Mouse (Mus musculus) intestine, embryonic 14.5 days (tissue): ENCODE results near the gene Cops3. TPM values are rescaled to one million over a fixed set of nuclear protein-coding genes. Genes with fewer than 3 reads are reported as not detected.
A peak's percentile ranks its signal among the peaks of the same experiment; 100 is the strongest.

Source experiments
- ATAC-seq: fragments of 200-750 bp; cut with Nextera tagmentation; replicated peaks from 2 replicates; pipeline ENCODE4 v1.8.0; 2017; ENCODE audit warnings: low read depth, moderate number of reproducible peaks, moderate TSS enrichment, moderate library complexity; ENCODE audit not compliant: low FRiP score, low TSS enrichment
- DNase-seq: peaks from one replicate; pipeline ENCODE4 v3.0.0-alpha.2; 2018; ENCODE audit warnings: low spot score
- H3K27ac ChIP-seq: fragments of 300-500 bp; sonication (generic); 2 replicates; pipeline ENCODE4 v1.5.1; 2014; ENCODE audit warnings: low read depth, mild to moderate bottlenecking, control low read depth
- H3K27me3 ChIP-seq: fragments of 300-500 bp; sonication (generic); replicated peaks from 2 replicates; pipeline ENCODE4 v1.6.1; 2014; ENCODE audit warnings: low read length, control low read depth; ENCODE audit not compliant: control insufficient read depth, insufficient read depth
- H3K36me3 ChIP-seq: fragments of 300-500 bp; sonication (generic); 2 replicates; pipeline ENCODE4 v1.6.1; 2014; ENCODE audit warnings: low read length, control low read depth; ENCODE audit not compliant: control insufficient read depth, insufficient read depth
- H3K4me1 ChIP-seq: fragments of 300-500 bp; sonication (generic); replicated peaks from 2 replicates; pipeline ENCODE4 v1.6.1; 2014; ENCODE audit warnings: low read length, control low read depth, mixed read lengths; ENCODE audit not compliant: control insufficient read depth, insufficient read depth
- H3K4me2 ChIP-seq: fragments of 300-500 bp; sonication (generic); 2 replicates; pipeline ENCODE4 v1.6.1; 2014; ENCODE audit warnings: low read length
- H3K4me3 ChIP-seq: fragments of 300-500 bp; sonication (generic); 2 replicates; pipeline ENCODE4 v1.5.1; 2014; ENCODE audit warnings: low read depth, low read length, control low read depth, mixed read lengths
- H3K9ac ChIP-seq: fragments of 300-500 bp; sonication (generic); 2 replicates; pipeline ENCODE4 v1.6.1; 2014; ENCODE audit warnings: mild to moderate bottlenecking, low read length
- H3K9me3 ChIP-seq: fragments of 300-500 bp; sonication (generic); 2 replicates; pipeline ENCODE4 v1.6.1; 2016; ENCODE audit warnings: low read length, control low read depth; ENCODE audit not compliant: control insufficient read depth
- WGBS: fragments of 180-500 bp; shearing (Covaris S2); extraction: QIAGEN DNeasy Blood & Tissue Kit; methylation state at CpG from one replicate; pipeline ENCODE4 v1.1.7; 2014; 5-methylcytosine and 5-hydroxymethylcytosine counted together
- polyA plus RNA-seq: library from polyadenylated mRNA; unstranded; fragments of >200 nt; fragmentation: Nextera tagmentation; extraction: Ambion mirVana; gene quantifications from 2 replicates; pipeline ENCODE4 v1.2.1, GENCODE M21; 2014

Cops3 gene
- polyA plus RNA-seq, 1 experiment from 2014 or later = 206 TPM

- no peaks in the 10 kb centered on the region for H3K9me3 ChIP-seq
- WGBS = 94% methylated on average over 6 of the region's 6 CpGs
- no peak for DNase-seq
These were observed 46.2 kb downstream of the Cops3 start for GRCm38 (mm10) chr11:59793390-59793789.

GRCm38 (mm10) chr11:59789311-59789710 is 50.3 kb downstream of the Cops3 start:
- Histone ChIP-seq H3K27ac (no peak overlapping the region), H3K27me3 (no peaks in the 10 kb centered on the region), H3K9ac (no peak overlapping the region), H3K9me3 (no peaks in the 10 kb centered on the region), H3K4me3 (no peak overlapping the region), H3K4me2 (no peak overlapping the region), H3K4me1 (0 out of 2 replicates have a peak, but pooled peaks cover 7% of the 10 kb centered on the region), H3K36me3 (peaks cover 34% of the 10 kb centered on the region)
- DNase-seq (no peak), ATAC-seq (no peak)
- WGBS = 87% methylated on average over 1 of the region's 1 CpGs

More at GRCm38 (mm10) chr11:59793390-59793789, 46.2 kb downstream of the Cops3 start:
- no peak overlapping the region for H3K4me2 ChIP-seq
- H3K4me3 ChIP-seq = no peak overlapping the region
- ATAC-seq = no peak
- no peaks in the 10 kb centered on the region for H3K4me1 ChIP-seq
- peaks cover 74% of the 10 kb centered on the region for H3K36me3 ChIP-seq
- no peaks in the 10 kb centered on the region for H3K27me3 ChIP-seq
- H3K9ac ChIP-seq = no peak overlapping the region
- no peak overlapping the region for H3K27ac ChIP-seq

DNA sequence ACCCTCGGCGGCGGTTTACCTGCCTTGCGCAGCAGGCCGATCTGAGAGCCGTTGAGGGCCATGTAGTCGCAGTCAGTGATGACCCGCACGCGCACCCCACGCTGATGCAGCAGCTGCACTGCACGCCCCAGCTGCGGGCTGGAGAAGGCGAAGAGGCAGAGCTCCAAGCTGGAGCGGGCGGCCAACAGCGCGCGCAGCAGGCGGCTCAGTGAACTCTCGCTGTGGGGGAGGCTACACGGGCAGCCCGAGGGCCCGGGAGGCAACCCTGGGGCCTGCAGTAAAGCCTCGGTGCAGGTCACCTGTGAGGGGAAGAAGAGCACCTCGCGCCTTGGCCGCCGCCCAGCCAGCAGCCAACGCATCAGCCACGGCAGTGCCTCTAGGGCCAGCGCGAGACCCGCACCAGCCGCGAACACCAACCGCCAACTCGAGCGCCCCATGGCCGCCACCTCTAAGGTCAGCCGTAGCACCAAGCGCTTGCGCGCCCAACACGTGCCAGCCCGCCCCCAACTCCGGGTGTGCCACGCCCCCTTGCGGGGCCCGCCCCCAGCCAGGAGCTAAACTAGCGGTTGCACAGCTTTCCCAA is 52.3 kb downstream of the Cops3 start, which contains the start of gene Pld6:
Gene Pld6 (minus strand): TSS at position 447 of the 583 bp plus-strand sequence.
- WGBS = under 1% methylated on average over 51 of the region's 51 CpGs
- Histone ChIP-seq H3K4me3 (peak within 1 kb of the TSS; percentile 49), H3K27me3 (no peaks in the 10 kb centered on the region), H3K9me3 (no peaks in the 10 kb centered on the region), H3K4me1 (0 out of 2 replicates have a peak, but pooled peaks cover 7% of the 10 kb centered on the region), H3K9ac (peak within 1 kb of the TSS; percentile 43), H3K27ac (no peak within 1 kb of the TSS), H3K36me3 (peaks cover 14% of the 10 kb centered on the region), H3K4me2 (peak within 1 kb of the TSS; percentile 91)
- peak; percentile 81 for ATAC-seq
- DNase-seq = peak; percentile 84

DNA sequence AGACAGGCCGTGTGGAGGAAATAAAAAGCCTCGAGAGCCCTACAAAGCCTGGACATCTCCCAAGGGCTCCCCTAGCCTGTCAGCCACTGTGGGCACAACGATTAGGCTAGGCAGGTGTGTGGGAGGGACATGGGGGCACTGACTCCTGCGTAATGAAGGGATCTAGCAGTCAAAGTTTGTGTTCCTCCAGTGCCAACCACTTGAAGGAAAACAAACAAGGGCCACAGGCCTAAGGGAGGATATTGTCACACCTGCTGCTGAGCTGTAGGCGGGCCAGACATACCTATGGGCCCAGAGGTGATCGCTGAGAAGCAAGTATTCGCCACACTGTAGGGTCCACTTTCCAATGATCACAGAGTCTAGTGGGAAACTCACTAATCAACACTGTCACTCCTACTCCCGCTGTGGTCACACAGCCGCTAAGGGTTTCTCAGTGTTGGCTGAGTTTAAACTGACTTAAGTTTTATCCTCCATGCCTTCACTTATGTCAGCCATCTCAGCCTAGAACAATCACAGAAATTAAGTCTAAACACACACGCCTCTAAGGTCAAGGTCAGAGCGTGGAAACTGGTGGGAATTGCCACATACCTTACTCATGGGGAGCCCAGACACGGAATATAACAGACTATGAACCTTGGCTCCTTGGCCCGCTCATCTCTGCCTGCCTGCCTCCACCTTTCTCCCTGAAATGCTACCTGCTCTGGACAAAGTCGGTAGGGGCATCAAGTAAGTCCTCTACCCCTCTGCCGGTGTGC is 53.0 kb downstream of the Cops3 start:
- Histone ChIP-seq H3K4me3 (peak overlapping the region; percentile 49), H3K27me3 (no peaks in the 10 kb centered on the region), H3K27ac (no peak overlapping the region), H3K9ac (peak overlapping the region; percentile 43), H3K4me2 (peak overlapping the region; percentile 91), H3K4me1 (0 out of 2 replicates have a peak, but pooled peaks cover 7% of the 10 kb centered on the region), H3K36me3 (peaks cover 7% of the 10 kb centered on the region), H3K9me3 (no peaks in the 10 kb centered on the region)
- DNase-seq (no peak), ATAC-seq (no peak; the same call in 1 of the 2 replicates)
- WGBS = 48% methylated on average over 15 of the region's 15 CpGs

GRCm38 (mm10) chr11:59783591-59783990 is 56.0 kb downstream of the Cops3 start:
- Histone ChIP-seq H3K9ac (no peak overlapping the region), H3K9me3 (no peaks in the 10 kb centered on the region), H3K4me2 (no peak overlapping the region), H3K27ac (no peak overlapping the region), H3K4me3 (no peak overlapping the region), H3K27me3 (no peaks in the 10 kb centered on the region), H3K36me3 (no peaks in the 10 kb centered on the region), H3K4me1 (0 out of 2 replicates have a peak, but pooled peaks cover 7% of the 10 kb centered on the region)
- no peak for DNase-seq
- WGBS = 79% methylated on average over 6 of the region's 6 CpGs
- ATAC-seq = no peak

DNA sequence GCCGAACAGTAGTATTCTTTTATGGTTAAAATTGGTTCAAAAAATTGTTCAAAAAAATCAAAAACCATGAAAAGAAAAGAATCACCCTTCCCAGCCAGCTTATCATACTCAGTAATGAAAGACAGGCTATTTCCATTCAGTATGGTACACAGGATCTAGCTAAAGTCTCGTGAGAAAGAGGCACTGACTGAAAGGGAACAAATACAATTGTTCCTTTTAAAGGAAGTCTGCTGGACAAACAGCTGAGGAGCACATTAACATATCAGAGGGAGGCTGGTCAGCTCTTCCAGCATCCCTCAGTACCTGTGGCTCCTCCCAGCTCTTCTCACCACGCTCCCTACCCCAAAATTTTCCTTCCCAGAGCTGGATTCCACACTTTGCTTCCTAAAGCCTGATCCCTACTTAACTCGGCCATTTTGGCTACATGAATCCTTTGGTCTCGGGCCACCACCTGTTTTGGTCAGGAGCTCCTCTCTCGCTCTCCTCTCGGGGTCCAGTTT is 57.5 kb downstream of the Cops3 start:
- ATAC-seq = no peak
- WGBS = 83% methylated on average over 7 of the region's 7 CpGs
- no peaks in the 10 kb centered on the region for H3K9me3 ChIP-seq

DNA sequence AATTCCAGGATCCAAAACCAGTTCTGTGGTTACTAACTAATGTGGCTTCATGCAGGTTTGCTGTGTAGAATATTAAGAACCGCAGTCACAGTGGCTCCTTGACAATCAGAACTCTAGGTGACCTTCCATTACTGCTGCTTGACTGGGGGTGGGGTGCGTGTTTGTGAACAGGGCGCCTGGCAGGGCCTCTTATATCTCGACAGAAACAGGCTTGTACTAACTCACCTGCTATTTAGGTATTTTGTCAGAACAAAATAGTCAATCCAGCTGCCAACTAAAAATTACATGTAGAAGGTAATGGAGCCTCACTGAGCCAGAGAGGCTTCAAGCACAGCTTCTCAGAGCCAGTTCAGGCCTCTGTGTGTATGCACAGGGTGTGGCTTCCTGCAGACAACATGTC is 59.4 kb downstream of the Cops3 start:
- no peak overlapping the region for H3K27ac ChIP-seq
- no peaks in the 10 kb centered on the region for H3K4me1 ChIP-seq
- peaks cover 29% of the 10 kb centered on the region for H3K36me3 ChIP-seq
- DNase-seq (no peak), ATAC-seq (no peak)
- H3K4me2 ChIP-seq = no peak overlapping the region
- 83% methylated on average over 4 of the region's 4 CpGs for WGBS
- no peaks in the 10 kb centered on the region for H3K27me3 ChIP-seq
- no peaks in the 10 kb centered on the region for H3K9me3 ChIP-seq
- no peak overlapping the region for H3K4me3 ChIP-seq
- no peak overlapping the region for H3K9ac ChIP-seq

More for the DNA sequence above, 57.5 kb downstream of the Cops3 start:
- DNase-seq = no peak
- 0 out of 2 replicates have a peak, but pooled peaks cover 3% of the 10 kb centered on the region for H3K4me1 ChIP-seq
- H3K4me2 ChIP-seq = no peak overlapping the region
- no peak overlapping the region for H3K9ac ChIP-seq
- H3K36me3 ChIP-seq = peaks cover 10% of the 10 kb centered on the region
- no peak overlapping the region for H3K27ac ChIP-seq
- H3K27me3 ChIP-seq = no peaks in the 10 kb centered on the region
- H3K4me3 ChIP-seq = no peak overlapping the region

DNA sequence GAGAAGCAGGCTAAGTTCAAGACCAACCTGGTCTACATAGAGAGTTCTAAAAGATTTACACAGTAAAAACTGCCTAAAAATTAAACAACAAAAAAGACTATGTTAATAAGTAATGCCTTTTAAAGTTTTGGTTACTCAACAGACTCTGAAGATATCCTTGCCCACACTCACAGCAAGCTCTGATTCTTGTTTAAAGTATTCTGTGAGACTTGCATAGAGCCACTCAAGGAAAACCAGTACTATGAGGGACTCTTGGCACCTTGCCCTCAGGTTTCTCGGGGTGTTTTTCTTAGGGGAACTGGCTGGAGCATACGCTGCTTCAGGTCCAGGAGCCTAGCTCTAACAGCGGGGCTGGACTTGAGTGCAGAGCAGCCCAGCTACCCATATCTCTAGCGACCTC is 60.2 kb downstream of the Cops3 start:
- WGBS = 89% methylated on average over 4 of the region's 4 CpGs
- no peak overlapping the region for H3K9ac ChIP-seq
- no peaks in the 10 kb centered on the region for H3K4me1 ChIP-seq
- H3K4me2 ChIP-seq = no peak overlapping the region
- ATAC-seq (no peak), DNase-seq (no peak)
- H3K9me3 ChIP-seq = no peaks in the 10 kb centered on the region
- H3K27ac ChIP-seq = no peak overlapping the region
- peaks cover 37% of the 10 kb centered on the region for H3K36me3 ChIP-seq
- H3K27me3 ChIP-seq = no peaks in the 10 kb centered on the region
- H3K4me3 ChIP-seq = no peak overlapping the region
